Mouse (Mus musculus) layer of hippocampus, adult 11-12 months (tissue): ENCODE measurements around the gene Cep55.

ENCODE experiments used
- DNase-seq: peaks from one replicate; pipeline ENCODE4 v3.0.0; 2022; ENCODE audit warnings: low spot score

Cep55 gene

DNA sequence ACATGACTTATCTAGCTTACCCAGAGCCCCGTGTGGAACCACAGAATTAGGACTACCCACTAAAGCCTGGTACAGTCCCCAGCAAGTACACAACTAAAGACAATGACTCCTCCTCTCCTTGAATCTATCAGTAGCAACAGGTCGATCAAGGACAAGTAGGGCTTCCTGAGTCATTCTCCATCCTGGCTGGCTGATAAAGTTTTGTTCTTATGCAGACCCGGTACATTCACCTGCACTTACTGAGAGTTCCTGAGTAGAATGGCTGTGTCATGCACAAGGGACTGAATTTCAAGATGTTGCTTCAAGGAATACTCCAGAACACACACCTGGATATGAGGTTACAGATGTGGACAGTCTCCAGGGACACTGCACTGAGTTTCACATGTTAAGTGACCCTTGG is 9.6 kb upstream of the Cep55 start:
- no peak for DNase-seq

DNA sequence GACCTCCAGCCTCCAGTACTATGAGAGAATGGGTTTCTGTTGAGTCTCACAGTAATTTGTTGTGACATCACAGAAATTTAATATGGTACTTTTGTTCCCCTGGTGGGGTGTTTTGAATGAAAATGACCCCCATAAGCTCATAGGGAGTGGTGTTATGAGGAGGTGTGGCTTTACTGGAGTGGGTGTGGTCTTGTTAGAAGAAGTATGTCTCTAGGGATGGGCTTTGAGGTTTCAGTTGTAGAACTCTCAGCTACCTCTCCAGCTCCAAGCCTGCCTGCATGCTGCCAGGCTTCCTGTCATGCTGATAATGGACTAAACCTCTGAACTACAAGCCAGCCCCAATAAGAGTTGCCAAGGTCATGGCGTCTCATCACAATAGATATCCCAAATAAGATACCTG is 5.1 kb upstream of the Cep55 start:
- no peak for DNase-seq

DNA sequence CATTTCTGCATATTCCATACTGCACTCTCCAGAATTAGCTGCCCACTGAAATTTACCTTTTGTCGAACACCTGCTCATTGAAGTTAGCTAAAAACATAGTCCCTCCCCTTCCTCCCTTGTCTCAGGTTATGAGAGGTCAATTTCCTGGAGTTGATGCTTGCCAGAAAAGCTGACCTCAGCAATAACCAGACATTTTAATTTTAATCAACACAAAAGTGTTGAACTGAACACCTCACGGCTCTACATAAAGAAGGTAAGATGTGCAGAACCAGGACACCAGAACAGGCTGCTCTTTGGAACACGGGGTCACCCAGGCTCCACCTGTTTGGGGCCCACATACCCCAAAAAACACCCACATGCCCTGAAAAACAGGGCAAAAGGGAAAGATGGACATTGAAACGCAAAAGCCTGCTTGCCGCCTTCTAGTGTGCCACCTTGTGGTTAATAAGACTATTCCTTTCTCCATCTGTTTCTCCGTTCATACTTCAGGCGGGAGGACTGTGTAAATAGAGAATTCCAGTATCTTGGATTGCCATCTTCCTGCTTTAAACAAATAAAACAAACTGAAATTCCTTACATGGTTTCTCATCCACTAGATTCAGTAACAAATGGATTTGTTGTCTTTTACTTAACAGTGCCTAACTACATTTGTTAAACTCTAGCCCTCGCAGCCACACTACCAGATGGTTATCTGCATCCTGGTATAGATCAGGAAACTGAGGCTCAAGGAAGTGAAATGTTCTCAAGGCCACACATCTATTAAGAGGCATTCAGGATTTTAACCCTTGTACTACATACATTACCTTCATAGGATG is 1.4 kb upstream of the Cep55 start:
- peak; percentile 13 for DNase-seq

DNA sequence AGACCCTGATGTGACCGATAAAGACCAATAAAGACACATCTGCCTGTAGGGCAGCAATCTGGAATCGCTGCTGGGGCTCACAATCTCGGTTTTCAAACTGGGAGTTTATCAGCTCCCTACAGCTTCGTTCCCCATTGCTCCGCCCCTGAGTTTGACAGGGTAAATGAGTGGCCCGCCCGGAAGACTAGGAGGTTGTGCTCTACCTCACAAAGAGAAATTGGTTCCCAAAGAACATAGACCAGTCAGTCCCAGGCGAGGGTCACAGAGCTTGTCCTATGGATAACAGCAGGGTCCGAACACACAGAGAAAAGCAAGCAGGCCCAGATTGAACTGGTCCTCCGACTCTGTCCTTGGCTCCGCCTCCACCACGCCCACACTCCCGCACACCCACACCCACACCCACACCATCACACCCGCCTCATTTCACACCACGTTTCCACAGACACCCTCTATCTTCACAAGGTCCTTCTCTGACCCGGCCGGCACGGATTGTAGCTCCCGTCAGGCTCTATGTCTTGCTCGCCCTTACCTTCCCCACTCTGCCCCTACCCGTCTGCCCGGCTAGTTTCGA is 577 bp upstream of the Cep55 start:
- DNase-seq, result peak; percentile 73

- DNase-seq, result no peak
These were observed 987 bp downstream of the Cep55 start for GRCm38 (mm10) chr19:38055798-38056197.

DNA sequence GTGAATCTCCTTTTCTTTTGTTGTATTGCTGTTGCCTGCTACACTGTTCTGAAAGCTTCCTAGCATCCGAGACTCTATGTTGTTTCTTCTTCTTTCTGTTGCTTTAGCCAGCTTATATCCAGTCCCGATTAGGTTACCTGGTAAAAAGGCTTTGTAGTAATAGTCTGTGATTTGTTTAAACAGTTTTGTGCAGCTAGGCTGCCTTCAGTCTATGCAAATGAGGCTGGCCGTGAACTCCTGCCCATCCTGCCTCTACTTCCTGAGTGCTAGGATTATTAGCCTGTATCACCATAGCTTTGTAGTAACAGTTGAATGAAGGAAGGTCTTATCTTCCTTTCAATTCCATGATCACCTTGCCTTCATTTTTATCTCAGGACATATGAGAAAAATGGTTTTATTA is 1.5 kb downstream of the Cep55 start:
- DNase-seq, result no peak

GRCm38 (mm10) chr19:38056931-38057330 is 2.1 kb downstream of the Cep55 start:
- DNase-seq, result no peak

DNA sequence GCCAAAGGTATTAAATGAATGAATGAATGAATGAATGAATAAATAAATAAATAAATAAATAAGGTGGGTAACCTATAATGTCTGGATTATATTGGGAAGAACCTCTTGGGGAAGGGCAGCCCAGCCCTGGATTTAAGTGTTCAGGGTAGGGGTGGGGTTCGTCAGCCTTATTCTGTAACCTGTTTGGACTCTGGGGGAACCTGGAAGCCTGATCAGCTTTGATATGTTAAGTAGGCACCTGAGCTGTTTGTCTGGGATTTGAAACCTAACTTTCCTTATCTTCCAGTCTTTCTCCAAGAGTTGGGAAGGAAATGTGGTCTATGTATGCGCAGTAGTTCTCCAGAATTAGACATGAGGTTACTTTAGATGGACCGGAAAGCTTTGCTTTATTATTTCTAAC is 8.4 kb downstream of the Cep55 start:
- DNase-seq, result no peak

DNA sequence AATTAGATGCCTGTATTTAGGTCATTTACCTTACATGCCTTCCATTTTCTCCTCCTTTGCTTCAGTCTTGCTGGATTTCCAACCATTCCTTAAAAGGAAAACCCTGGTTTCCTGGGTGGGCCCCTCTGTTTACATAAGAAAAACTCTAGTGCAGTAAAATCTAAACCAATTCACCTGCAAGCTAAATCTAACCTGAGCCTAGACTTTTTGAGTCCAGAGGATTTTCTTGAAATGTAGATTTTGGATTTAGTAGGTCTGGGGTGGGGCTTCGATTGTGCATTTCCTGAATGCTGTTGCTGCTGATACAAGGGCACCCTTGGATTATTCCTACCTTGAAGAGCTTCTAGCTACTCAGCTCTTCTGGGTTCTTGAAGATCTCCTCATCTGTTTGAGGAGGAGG is 9.2 kb downstream of the Cep55 start:
- no peak for DNase-seq

DNA sequence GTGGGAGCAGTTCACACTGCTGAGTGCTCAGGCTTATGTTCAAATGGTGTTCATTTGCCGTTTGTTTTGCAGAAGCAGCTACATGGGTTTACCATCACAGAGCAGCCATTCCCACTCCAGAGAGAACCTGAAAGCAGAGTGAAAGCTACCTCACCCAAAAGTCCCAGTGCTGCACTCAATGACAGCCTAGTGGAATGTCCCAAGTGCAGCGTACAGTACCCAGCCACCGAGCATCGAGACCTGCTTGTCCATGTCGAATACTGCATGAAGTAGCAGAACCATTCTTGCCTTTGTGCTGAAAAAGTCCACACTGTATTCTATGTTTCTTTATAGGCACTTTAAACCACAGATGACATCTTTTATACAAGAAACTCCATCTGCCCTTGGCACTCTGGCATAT is 18.4 kb downstream of the Cep55 start:
- DNase-seq, result no peak

DNA sequence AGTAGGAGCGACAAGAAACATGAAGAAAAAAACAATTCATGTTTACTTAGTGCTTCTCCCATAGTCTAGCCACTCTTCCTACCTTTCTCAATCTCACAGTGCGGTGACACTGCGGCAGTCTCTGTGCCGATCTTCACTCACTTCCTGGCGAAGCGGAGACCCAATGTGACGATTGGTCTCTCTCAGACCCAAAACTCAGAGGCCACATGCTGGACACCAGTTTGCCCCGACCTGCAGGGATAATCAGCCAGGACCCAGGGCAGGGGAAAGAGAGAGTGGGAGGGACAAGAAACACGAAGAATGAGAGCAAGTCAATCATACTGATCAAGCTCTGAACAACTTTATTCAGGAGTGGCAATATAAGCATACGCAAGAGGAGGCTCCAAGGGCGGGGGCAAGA is 20.2 kb downstream of the Cep55 start:
- DNase-seq, result no peak

DNA sequence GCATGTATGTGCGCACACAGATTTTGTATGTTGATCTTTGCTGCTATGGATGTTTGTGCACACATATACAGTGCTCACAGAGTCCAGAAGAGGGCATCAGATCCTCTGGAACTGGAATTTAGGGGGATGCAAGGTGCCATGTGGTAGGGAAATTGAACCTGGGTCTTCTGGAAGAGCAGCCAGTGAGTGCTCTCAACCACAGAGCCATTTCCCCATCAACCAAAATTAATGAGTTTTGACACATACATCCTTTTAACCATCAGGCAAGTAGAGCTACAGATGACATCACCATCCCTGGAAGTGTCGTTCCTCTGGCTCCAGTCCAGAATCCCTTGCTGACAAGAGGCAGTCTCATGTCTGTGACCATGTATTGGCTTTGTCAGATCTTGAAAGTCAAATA is 21.4 kb downstream of the Cep55 start:
- no peak for DNase-seq

DNA sequence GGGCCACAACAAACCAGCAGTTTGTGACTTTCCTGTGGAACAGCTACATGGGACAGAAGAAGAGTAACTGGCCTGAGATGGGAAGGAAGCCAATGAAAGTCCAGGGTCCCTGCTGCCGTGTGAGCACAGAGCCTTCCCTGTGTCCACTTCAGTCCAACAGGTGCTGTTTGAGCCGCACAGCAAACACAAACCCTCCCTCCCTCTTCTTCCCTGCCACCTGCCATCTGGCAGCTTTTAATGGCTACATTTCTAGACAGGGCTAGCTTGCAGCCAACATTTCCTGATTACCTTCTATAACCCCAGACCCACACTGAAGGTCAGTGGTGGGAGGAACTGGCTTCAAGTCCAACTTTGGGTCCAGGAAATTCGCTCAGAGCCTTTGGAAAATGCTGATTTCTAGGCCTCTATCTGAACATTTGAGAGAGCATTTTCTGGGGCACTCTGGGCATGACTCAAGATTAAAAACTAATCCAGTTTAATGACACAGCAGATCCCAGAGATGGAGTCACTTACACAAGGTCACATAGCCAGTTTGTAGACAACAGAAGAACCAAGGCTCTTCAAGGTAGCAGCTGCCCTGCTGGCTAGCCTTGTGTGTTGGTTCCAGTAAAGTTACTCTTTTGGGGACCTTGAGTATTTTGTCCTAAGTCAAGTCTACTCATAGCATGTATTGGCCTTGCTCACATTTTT is 23.2 kb downstream of the Cep55 start:
- DNase-seq, result no peak

GRCm38 (mm10) chr19:38081361-38081760 is 26.6 kb downstream of the Cep55 start:
- DNase-seq, result no peak

DNA sequence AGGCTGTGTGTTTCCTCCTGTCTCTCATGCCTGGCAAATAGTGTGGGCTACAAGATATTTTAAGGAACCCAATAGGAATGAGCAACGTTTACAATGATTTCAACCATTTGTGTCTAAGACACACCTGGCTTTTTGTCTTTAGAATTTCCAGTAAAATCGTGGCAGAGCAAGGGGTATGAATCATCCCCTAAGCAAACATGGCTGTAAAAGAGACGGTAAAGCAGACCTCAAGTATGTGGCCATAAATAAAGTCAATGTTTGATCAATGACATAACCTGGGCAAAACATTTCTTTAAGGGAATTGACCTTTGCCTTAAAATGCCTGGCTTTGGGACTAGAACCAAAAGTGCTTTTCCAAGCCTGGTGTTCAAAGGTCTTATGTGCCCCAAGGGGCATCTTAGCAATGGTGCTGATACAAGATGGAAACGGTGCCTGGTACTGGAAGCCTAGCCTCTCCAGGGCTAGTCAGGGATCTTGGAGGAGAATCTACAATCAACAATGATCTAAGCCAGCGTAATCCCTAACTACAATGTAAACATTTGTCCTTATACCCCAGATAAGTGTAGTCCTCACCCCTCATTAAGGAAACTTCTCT is 28.2 kb downstream of the Cep55 start:
- no peak for DNase-seq

DNA sequence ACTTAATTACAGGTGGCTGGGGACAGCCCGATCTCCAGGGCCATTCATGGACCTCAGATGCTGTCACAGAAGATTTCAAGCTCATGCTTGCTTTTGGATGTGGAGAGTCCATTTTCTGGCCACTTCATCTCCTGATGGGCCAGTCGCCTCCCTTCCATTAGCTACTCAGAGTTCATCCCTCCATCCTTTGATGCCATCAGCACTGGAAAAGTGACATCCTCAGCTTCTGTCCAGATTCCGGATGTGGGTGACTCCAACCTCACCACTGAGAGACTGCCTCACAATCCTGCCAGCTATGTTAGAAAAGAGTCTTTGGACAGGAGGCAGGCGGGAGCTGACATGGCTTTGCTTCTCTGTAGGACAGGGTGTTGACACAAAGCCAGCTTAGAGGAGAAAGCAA is 31.0 kb downstream of the Cep55 start:
- no peak for DNase-seq

DNA sequence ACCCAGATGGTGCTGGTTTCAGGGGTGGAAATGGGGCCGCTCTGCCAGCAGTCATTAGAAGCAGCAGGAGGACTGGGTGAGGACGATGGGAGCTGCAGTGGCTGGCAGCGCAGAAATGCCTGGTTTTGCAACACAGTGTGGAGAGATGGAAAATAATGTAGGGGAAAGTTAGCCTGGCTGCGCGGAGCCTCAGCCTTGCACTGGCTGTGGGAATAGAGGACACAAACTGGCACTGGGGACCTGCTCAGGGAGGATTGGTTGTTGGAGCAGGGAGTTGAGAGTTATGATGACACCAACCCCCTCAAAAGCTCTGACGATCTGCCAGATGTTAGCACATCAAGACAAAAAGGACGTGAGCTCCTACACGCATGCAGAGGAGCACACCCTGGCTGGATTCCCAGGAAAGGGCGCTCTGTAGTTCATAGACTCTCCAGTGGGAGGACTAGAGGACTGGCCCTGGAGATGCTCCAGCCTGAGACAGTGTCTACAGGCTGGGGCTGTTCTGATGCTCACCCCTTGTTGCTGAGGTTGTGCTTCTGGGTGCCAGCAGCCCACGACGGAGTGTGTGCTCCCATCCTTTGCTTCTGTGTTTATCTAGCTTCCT is 32.2 kb downstream of the Cep55 start:
- peak; percentile 37 for DNase-seq

GRCm38 (mm10) chr19:38089358-38089757 is 34.5 kb downstream of the Cep55 start:
- DNase-seq, result no peak

GRCm38 (mm10) chr19:38091512-38091985 is 36.7 kb downstream of the Cep55 start:
- no peak for DNase-seq

DNA sequence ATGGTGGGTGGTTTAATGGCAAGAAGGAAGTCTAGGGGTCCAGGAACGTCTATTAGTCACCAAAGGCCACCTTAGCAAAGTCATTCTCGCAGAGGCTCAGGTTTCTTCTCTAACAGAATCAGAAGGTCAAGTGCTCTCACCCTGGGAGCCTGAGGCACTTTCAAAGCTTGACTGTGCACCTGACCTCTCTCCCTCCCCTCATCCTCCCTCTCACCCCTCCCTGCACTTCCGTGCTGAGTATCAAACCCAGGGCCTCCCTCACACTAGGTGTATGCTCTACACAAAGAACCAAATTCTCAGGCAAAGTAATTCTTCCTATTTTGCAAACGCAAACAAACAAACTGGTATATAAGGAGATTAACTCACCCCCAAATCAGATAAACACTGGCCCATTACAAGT is 41.4 kb downstream of the Cep55 start:
- no peak for DNase-seq

DNA sequence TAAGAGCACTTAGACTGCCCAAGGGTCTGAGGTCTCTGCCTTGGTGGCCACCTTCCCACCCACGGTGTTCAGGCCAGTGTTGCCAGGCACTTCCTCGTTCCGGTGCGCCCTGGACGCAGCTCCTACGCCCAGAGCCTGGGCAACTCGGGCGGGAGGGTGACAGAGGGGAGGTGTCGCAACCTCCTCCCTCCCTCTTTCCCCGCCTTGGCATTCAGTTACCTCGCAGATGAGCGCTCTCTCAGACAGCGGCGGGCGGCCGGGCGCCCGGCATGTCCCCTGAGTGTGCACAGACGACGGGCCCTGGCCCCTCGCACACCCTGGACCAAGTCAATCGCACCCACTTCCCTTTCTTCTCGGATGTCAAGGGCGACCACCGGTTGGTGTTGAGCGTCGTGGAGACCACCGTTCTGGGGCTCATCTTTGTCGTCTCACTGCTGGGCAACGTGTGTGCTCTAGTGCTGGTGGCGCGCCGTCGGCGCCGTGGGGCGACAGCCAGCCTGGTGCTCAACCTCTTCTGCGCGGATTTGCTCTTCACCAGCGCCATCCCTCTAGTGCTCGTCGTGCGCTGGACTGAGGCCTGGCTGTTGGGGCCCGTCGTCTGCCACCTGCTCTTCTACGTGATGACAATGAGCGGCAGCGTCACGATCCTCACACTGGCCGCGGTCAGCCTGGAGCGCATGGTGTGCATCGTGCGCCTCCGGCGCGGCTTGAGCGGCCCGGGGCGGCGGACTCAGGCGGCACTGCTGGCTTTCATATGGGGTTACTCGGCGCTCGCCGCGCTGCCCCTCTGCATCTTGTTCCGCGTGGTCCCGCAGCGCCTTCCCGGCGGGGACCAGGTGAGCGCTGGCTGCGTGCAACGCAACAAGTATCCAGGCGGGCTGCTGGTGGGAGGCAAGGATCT is 42.3 kb downstream of the Cep55 start, which contains the start of gene Ffar4:
Gene Ffar4, plus strand, starts transcription at position 214 of the 901 bp plus-strand sequence.
- no peak for DNase-seq
